Mouse (Mus musculus) adrenal gland, postnatal 4 days (tissue): ENCODE data around the gene Ccnd2. TPM values are rescaled to one million over a fixed set of nuclear protein-coding genes. Genes with fewer than 3 reads are reported as not detected.

ENCODE experiments used
- DNase-seq, 2 experiments: peaks; one replicate each; pipeline ENCODE4 v3.0.0; 2021 to 2022; ENCODE audit warnings: low spot score in 2 of 2, mixed read lengths in 2 of 2
- long read RNA-seq, 2 experiments: library from polyadenylated mRNA; stranded (forward); transcript quantifications; one replicate each; pipeline ENCODE4 v2.0.0; 2021
- total RNA-seq, 2 experiments: library from RNA; stranded (reverse); gene quantifications; 2 replicates each; pipeline ENCODE4 v1.2.3; 2021

The Ccnd2 gene
- total RNA-seq = 100 to 1,000 TPM; 267 to 278 TPM
- long read RNA-seq, experiment 1, full-length matches to known transcripts = 53 of 73 reads
- long read RNA-seq, experiment 1, partial matches to known transcripts = 1 of 73 reads
- long read RNA-seq, experiment 1, other reads (novel, unspliced or antisense) = 19 of 73 reads
- long read RNA-seq, experiment 2, full-length matches to known transcripts = 83 of 149 reads
- long read RNA-seq, experiment 2, partial matches to known transcripts = 7 of 149 reads
- long read RNA-seq, experiment 2, other reads (novel, unspliced or antisense) = 59 of 149 reads

- DNase-seq = peak in 1 of 2 experiments; percentile 50
Observed at GRCm38 (mm10) chr6:127152106-127152951, at the start of gene Ccnd2. Gene Ccnd2, minus strand, starts transcription at chr6:127152193.

- no peak for DNase-seq
Observed at GRCm38 (mm10) chr6:127196985-127197384, 45.0 kb upstream of the Ccnd2 start.

- no peak for DNase-seq
Observed at GRCm38 (mm10) chr6:127181296-127181695, 29.3 kb upstream of the Ccnd2 start.

- DNase-seq = no peak
Observed at GRCm38 (mm10) chr6:127179056-127179759, 27.2 kb upstream of the Ccnd2 start.

- no peak for DNase-seq
Observed at GRCm38 (mm10) chr6:127177962-127178361, 26.0 kb upstream of the Ccnd2 start.

GRCm38 (mm10) chr6:127177441-127177840 is 25.4 kb upstream of the Ccnd2 start:
- no peak for DNase-seq

GRCm38 (mm10) chr6:127172461-127172860 is 20.5 kb upstream of the Ccnd2 start:
- no peak for DNase-seq

GRCm38 (mm10) chr6:127170734-127171133 is 18.7 kb upstream of the Ccnd2 start:
- no peak for DNase-seq

- DNase-seq = no peak
Observed at GRCm38 (mm10) chr6:127165663-127166062, 13.7 kb upstream of the Ccnd2 start.

- peak in 1 of 2 experiments; percentile 17 for DNase-seq
Observed at GRCm38 (mm10) chr6:127162842-127163241, 10.8 kb upstream of the Ccnd2 start.

- DNase-seq = no peak
Observed at GRCm38 (mm10) chr6:127157321-127157720, 5.3 kb upstream of the Ccnd2 start.

- DNase-seq = no peak
Observed at GRCm38 (mm10) chr6:127155468-127155867, 3.5 kb upstream of the Ccnd2 start.

- DNase-seq = peak in 1 of 2 experiments; percentile 45
Observed at GRCm38 (mm10) chr6:127154708-127155268, 2.8 kb upstream of the Ccnd2 start.

- no peak for DNase-seq
Observed at GRCm38 (mm10) chr6:127153972-127154707, 2.1 kb upstream of the Ccnd2 start.

- DNase-seq = peak in 1 of 2 experiments; percentile 17
Observed at GRCm38 (mm10) chr6:127153296-127153800, 1.4 kb upstream of the Ccnd2 start.

- DNase-seq = peak in 1 of 2 experiments; percentile 24
Observed at GRCm38 (mm10) chr6:127151565-127152105, 358 bp downstream of the Ccnd2 start.

- peak; percentile 37 to 39 for DNase-seq
Observed at GRCm38 (mm10) chr6:127150663-127151564, 1.1 kb downstream of the Ccnd2 start.

- peak in 1 of 2 experiments; percentile 9 for DNase-seq
Observed at GRCm38 (mm10) chr6:127149944-127150662, 1.9 kb downstream of the Ccnd2 start.
